Mouse (Mus musculus): ENCODE results near the gene Ptger1.

GRCm38 (mm10) chr8:83624739-83625138 lies 41.7 kb upstream of the Ptger1 start:
- TF ChIP-seq POLR2A (IDR thresholded peaks at IDR 0.05; ENCODE audit: control insufficient read depth, extremely low read depth, insufficient read depth, low read length, poor library complexity) = no peak
- no peak for TF ChIP-seq CTCF (IDR thresholded peaks at IDR 0.05; ENCODE audit: borderline replicate concordance, control insufficient read depth, extremely low read depth, insufficient read depth, low read length, poor library complexity)
